Mouse (Mus musculus): ENCODE measurements at regions not wholly inside any gene's neighbourhood (a gene's known extent, or its start where the extent isn't known, plus 50 kb on each side); places are given as distances from the start of the nearest gene placed in this dataset.
"Not testable (repeated sequence)": the region's sequence is repeated elsewhere in the genome, so short reads cannot be mapped to it uniquely, and the experiment has no call there.

GRCm38 (mm10) chr19:19770990-19771389 lies 619.8 kb downstream of the Anxa1 start:
- no peak for DNase-seq (ENCODE audit: low read depth, low spot score)

DNA sequence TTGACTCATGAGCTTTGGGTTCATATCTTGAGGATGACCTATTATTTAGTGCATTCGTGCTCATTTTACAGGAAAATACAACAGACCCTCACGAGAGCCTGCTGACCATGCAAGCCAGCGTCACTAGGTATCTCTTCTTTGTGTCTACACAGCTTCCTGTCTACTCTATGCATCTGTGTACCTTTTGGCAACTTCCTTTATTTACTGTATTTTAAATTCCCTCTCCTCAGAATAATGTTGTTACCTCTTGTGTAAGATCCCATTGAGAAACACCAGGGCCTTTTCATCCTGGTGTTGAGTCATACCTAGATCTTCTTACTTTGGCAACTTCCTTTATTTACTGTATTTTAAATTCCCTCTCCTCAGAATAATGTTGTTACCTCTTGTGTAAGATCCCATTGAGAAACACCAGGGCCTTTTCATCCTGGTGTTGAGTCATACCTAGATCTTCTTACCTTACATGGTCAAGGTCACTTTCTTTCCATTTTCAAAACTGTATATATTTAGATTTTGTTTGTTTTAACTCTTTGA lies 639.1 kb upstream of the Rorb start:
- DNase-seq (ENCODE audit: low read depth, low spot score): not testable (repeated sequence)

GRCm38 (mm10) chr19:19747821-19748488 lies 637.0 kb upstream of the Rorb start:
- no peak for DNase-seq (ENCODE audit: low read depth, low spot score)

DNA sequence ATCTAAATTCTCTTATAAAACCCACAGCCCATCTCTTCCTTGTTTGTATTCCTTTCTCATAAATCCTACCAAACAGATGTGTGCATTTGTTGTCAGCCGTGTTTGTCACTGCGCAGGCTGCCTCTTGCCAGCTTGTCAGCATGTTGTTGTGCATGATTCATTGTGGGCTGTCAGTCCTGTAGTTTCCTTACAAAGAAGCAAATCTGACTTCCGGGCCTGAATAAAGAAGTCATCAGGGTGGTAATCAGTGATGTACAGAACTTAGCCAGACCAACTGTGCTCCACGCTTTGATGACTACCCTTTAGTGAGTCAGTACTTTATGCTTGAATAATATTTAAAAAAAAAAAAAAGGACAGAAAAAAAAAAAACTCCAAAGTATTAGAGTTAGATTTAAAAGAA lies 608.9 kb upstream of the Rorb start:
- DNase-seq (ENCODE audit: low read depth, low spot score): no peak

All from retina, adult 2 months (tissue).